Mouse (Mus musculus) testis, adult 2 months (tissue): Measurements from ENCODE around the gene Gzmg. TPM values are rescaled to one million over a fixed set of nuclear protein-coding genes. Genes with fewer than 3 reads are reported as not detected.
"Not testable (repeated sequence)": the region's sequence is repeated elsewhere in the genome, so short reads cannot be mapped to it uniquely, and the experiment has no call there.

Source experiments
- H3K27ac ChIP-seq: fragments of 200-500 bp; 2 replicates; pipeline ENCODE4 v1.5.1; 2012; ENCODE audit warnings: low read depth, low read length; ENCODE audit not compliant: control insufficient read depth, insufficient read depth
- H3K27me3 ChIP-seq: fragments of 200-500 bp; 2 replicates; pipeline ENCODE4 v1.6.1; 2012; ENCODE audit warnings: mild to moderate bottlenecking, low read length, moderate library complexity; ENCODE audit not compliant: control insufficient read depth, insufficient read depth
- H3K36me3 ChIP-seq: fragments of 200-500 bp; 2 replicates; pipeline ENCODE4 v1.6.1; 2012; ENCODE audit warnings: mild to moderate bottlenecking, low read length; ENCODE audit not compliant: control insufficient read depth, insufficient read depth
- H3K4me1 ChIP-seq: fragments of 200-500 bp; 2 replicates; pipeline ENCODE4 v1.6.1; 2012; ENCODE audit warnings: low read length; ENCODE audit not compliant: control insufficient read depth, insufficient read depth
- H3K4me3 ChIP-seq: fragments of 200-500 bp; 2 replicates; pipeline ENCODE4 v1.5.1; 2012; ENCODE audit warnings: low read depth, mild to moderate bottlenecking, low read length, moderate library complexity, mixed read lengths; ENCODE audit not compliant: control insufficient read depth
- CTCF ChIP-seq: fragments of 200-500 bp; IDR thresholded peaks from 2 replicates; pipeline ENCODE4 v1.5.1; 2012; ENCODE audit warnings: low read depth, mild to moderate bottlenecking, inconsistent platforms, low read length, moderate library complexity; ENCODE audit not compliant: control insufficient read depth, insufficient read depth, insufficient replicate concordance
- POLR2A ChIP-seq: fragments of 200-500 bp; IDR thresholded peaks from 2 replicates; pipeline ENCODE4 v1.6.1; 2012; ENCODE audit warnings: low read depth, mild to moderate bottlenecking, inconsistent platforms, low read length, moderate library complexity; ENCODE audit not compliant: control insufficient read depth
- polyA plus RNA-seq: library from polyadenylated mRNA; depleted of rRNA; stranded (reverse); fragments of >200 nt; gene quantifications from 2 replicates; pipeline ENCODE4 v1.2.3, GENCODE M21; 2012; rRNA removed

The Gzmg gene
- not detected in 2 replicates for polyA plus RNA-seq

- not testable (repeated sequence) for H3K27ac ChIP-seq, H3K27me3 ChIP-seq, H3K4me1 ChIP-seq, H3K36me3 ChIP-seq, H3K4me3 ChIP-seq
Observed at GRCm38 (mm10) chr14:56159479-56159878, at the start of gene Gzmg. Gzmg (minus strand) TSS chr14:56159579.

DNA sequence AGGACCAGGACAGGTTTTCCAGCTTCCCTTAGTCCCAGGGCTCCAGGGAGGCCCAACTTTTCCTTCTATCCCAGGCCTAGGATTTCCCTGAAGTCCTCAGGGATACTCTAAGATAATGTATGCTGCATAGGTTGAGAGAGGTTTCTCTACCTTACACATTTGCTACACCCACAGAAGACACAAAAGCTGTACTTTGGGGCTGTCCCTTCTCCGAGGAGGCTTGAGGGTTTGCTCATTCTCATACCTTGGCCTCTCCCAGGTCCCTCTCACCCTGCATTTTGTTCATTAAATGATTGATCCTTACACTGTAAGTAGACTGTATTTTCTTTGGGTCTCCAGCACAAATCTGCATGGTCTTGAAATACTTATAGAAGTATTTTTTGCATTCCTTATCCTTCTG lies 46.2 kb upstream of the Gzmg start:
- Histone ChIP-seq H3K4me3 (no peak overlapping the region), H3K27ac (no peak overlapping the region), H3K27me3 (no peaks in the 10 kb centered on the region), H3K4me1 (no peaks in the 10 kb centered on the region), H3K36me3 (no peaks in the 10 kb centered on the region)
- TF ChIP-seq POLR2A, result no peak
- no peak for TF ChIP-seq CTCF

GRCm38 (mm10) chr14:56205021-56205420 lies 45.6 kb upstream of the Gzmg start:
- not testable (repeated sequence) for H3K27me3 ChIP-seq, H3K4me1 ChIP-seq, H3K27ac ChIP-seq, H3K4me3 ChIP-seq, H3K36me3 ChIP-seq
- TF ChIP-seq CTCF, result peak; percentile 32; the same call in 1 of the 2 replicates

GRCm38 (mm10) chr14:56203975-56204374 lies 44.6 kb upstream of the Gzmg start:
- no peaks in the 10 kb centered on the region for H3K27me3 ChIP-seq
- no peaks in the 10 kb centered on the region for H3K4me1 ChIP-seq
- no peak overlapping the region for H3K4me3 ChIP-seq
- no peak overlapping the region for H3K27ac ChIP-seq
- H3K36me3 ChIP-seq, result no peaks in the 10 kb centered on the region
- TF ChIP-seq POLR2A, result no peak
- TF ChIP-seq CTCF, result peak; percentile 92; the same call in 1 of the 2 replicates

GRCm38 (mm10) chr14:56186946-56187345 lies 27.6 kb upstream of the Gzmg start:
- Histone ChIP-seq H3K27me3 (no peaks in the 10 kb centered on the region), H3K27ac (no peak overlapping the region), H3K36me3 (no peaks in the 10 kb centered on the region), H3K4me3 (no peak overlapping the region), H3K4me1 (no peaks in the 10 kb centered on the region)
- peak; percentile 52; the same call in 1 of the 2 replicates for TF ChIP-seq CTCF
- TF ChIP-seq POLR2A, result no peak

GRCm38 (mm10) chr14:56186521-56186920 lies 27.1 kb upstream of the Gzmg start:
- H3K27ac ChIP-seq, result no peak overlapping the region
- no peak for TF ChIP-seq POLR2A
- TF ChIP-seq CTCF, result no peak
- no peaks in the 10 kb centered on the region for H3K27me3 ChIP-seq
- H3K4me1 ChIP-seq, result no peaks in the 10 kb centered on the region
- no peak overlapping the region for H3K4me3 ChIP-seq
- H3K36me3 ChIP-seq, result no peaks in the 10 kb centered on the region

- not testable (repeated sequence) for H3K27ac ChIP-seq, H3K36me3 ChIP-seq, H3K27me3 ChIP-seq, H3K4me1 ChIP-seq
- TF ChIP-seq CTCF, result peak; percentile 59; the same call in 1 of the 2 replicates
- H3K4me3 ChIP-seq, result peak overlapping the region; percentile 18
Observed at GRCm38 (mm10) chr14:56177651-56178050, 18.3 kb upstream of the Gzmg start.

GRCm38 (mm10) chr14:56174499-56174898 lies 15.1 kb upstream of the Gzmg start, which contains the start of gene Gzmn:
Gzmn (minus strand) TSS chr14:56174599.
- TF ChIP-seq POLR2A (no peak), CTCF (no peak)
- H3K27me3 ChIP-seq, result no peaks in the 10 kb centered on the region
- no peaks in the 10 kb centered on the region for H3K36me3 ChIP-seq
- H3K4me3 ChIP-seq, result peak within 1 kb of the TSS; percentile 59
- H3K27ac ChIP-seq, result no peak within 1 kb of the TSS
- H3K4me1 ChIP-seq, result peaks cover 3% of the 10 kb centered on the region; the same call in 1 of the 2 replicates
